Mouse (Mus musculus) limb, embryonic 14.5 days (tissue): ENCODE data around the gene Rapsn. TPM values are rescaled to one million over a fixed set of nuclear protein-coding genes. Genes with fewer than 3 reads are reported as not detected.
"Not testable (repeated sequence)": the region's sequence is repeated elsewhere in the genome, so short reads cannot be mapped to it uniquely, and the experiment has no call there.

Experiments used
- ATAC-seq: fragments of 200-750 bp; cut with Nextera tagmentation; 2 replicates; pipeline ENCODE4 v1.8.0; 2017; ENCODE audit warnings: low read depth, moderate number of reproducible peaks, moderate TSS enrichment; ENCODE audit not compliant: low FRiP score
- DNase-seq: peaks from one replicate; pipeline ENCODE4 v3.0.0-alpha.2; 2015; ENCODE audit warnings: low spot score
- H3K27ac ChIP-seq: fragments of 300-500 bp; sonication (generic); replicated peaks from 2 replicates; pipeline ENCODE4 v1.5.1; 2014; ENCODE audit warnings: low read depth, mild to moderate bottlenecking, low read length, moderate library complexity, mixed read lengths
- H3K27me3 ChIP-seq: fragments of 300-500 bp; sonication (generic); 2 replicates; pipeline ENCODE4 v1.6.1; 2014; ENCODE audit warnings: low read length, mixed read lengths; ENCODE audit not compliant: control insufficient read depth, insufficient read depth
- H3K36me3 ChIP-seq: fragments of 300-500 bp; sonication (generic); 2 replicates; pipeline ENCODE4 v1.6.1; 2014; ENCODE audit warnings: mild to moderate bottlenecking, low read length, moderate library complexity, mixed read lengths; ENCODE audit not compliant: control insufficient read depth, insufficient read depth
- H3K4me1 ChIP-seq: fragments of 300-500 bp; sonication (generic); 2 replicates; pipeline ENCODE4 v1.6.1; 2014; ENCODE audit warnings: antibody characterized with exemption, low read length, mixed read lengths; ENCODE audit not compliant: control insufficient read depth, insufficient read depth
- H3K4me2 ChIP-seq: fragments of 300-500 bp; sonication (generic); replicated peaks from 2 replicates; pipeline ENCODE4 v1.6.1; 2014; ENCODE audit warnings: low read depth, mild to moderate bottlenecking, low read length, moderate library complexity; ENCODE audit not compliant: severe bottlenecking
- H3K4me3 ChIP-seq: fragments of 300-500 bp; sonication (generic); replicated peaks from 2 replicates; pipeline ENCODE4 v1.5.1; 2014; ENCODE audit warnings: low read length
- H3K9ac ChIP-seq: fragments of 300-500 bp; sonication (generic); 2 replicates; pipeline ENCODE4 v1.6.1; 2014; ENCODE audit warnings: mild to moderate bottlenecking, low read depth, low read length, moderate library complexity; ENCODE audit not compliant: severe bottlenecking
- H3K9me3 ChIP-seq: fragments of 300-500 bp; sonication (generic); 2 replicates; pipeline ENCODE4 v1.6.1; 2016; ENCODE audit warnings: low read length; ENCODE audit not compliant: control insufficient read depth
- POLR2A ChIP-seq: fragments of 200-500 bp; IDR thresholded peaks from 2 replicates; pipeline ENCODE4 v1.8.0; 2012; ENCODE audit warnings: inconsistent platforms, mild to moderate bottlenecking, moderate library complexity, borderline replicate concordance; ENCODE audit not compliant: insufficient read depth, insufficient read length; ENCODE audit errors: extremely low read depth
- WGBS: fragments of 180-500 bp; shearing (Covaris S2); extraction: QIAGEN DNeasy Blood & Tissue Kit; methylation state at CpG from one replicate; pipeline ENCODE4 v1.1.7; 2014; 5-methylcytosine and 5-hydroxymethylcytosine counted together
- polyA plus RNA-seq, 2 experiments: library from polyadenylated mRNA; depleted of rRNA in 1 of 2; stranded (reverse) in 1 of 2; unstranded in 1 of 2; fragments of >200 nt; fragmentation: Nextera tagmentation in 1 of 2; extraction: Ambion mirVana in 1 of 2; gene quantifications; 2 replicates each; pipeline versions ENCODE4 v1.2.1 to v1.2.3; 2012 to 2014

Gene Rapsn
- polyA plus RNA-seq, 2 experiments: 24.9 to 26.5 TPM

GRCm38 (mm10) chr2:91042651-91043398 lies 7.4 kb downstream of the Rapsn start:
- H3K9ac ChIP-seq: no peak overlapping the region
- no peaks in the 10 kb centered on the region for H3K27me3 ChIP-seq
- H3K4me2 ChIP-seq: no peak overlapping the region
- no peak for DNase-seq
- no peak overlapping the region for H3K27ac ChIP-seq
- H3K36me3 ChIP-seq: no peaks in the 10 kb centered on the region
- no peaks in the 10 kb centered on the region for H3K4me1 ChIP-seq
- no peaks in the 10 kb centered on the region for H3K9me3 ChIP-seq
- ATAC-seq: no peak
- WGBS: 72% methylated on average over 20 of the region's 21 CpGs
- no peak overlapping the region for H3K4me3 ChIP-seq
- TF ChIP-seq POLR2A: no peak

GRCm38 (mm10) chr2:91044727-91045126 lies 9.3 kb downstream of the Rapsn start:
- H3K9ac ChIP-seq: no peak overlapping the region

GRCm38 (mm10) chr2:91045805-91046204 lies 10.4 kb downstream of the Rapsn start:
- not testable (repeated sequence) for H3K27ac ChIP-seq, ATAC-seq
- WGBS: 76% methylated on average over 1 of the region's 1 CpGs

More at GRCm38 (mm10) chr2:91044727-91045126, 9.3 kb downstream of the Rapsn start:
- no peak for ATAC-seq
- no peak for DNase-seq
- Histone ChIP-seq H3K27me3 (no peaks in the 10 kb centered on the region), H3K4me3 (no peak overlapping the region), H3K36me3 (no peaks in the 10 kb centered on the region), H3K4me1 (no peaks in the 10 kb centered on the region), H3K27ac (no peak overlapping the region), H3K9me3 (no peaks in the 10 kb centered on the region), H3K4me2 (no peak overlapping the region)
- 79% methylated on average over 13 of the region's 13 CpGs for WGBS
- TF ChIP-seq POLR2A: no peak

GRCm38 (mm10) chr2:91047359-91047758 lies 11.9 kb downstream of the Rapsn start:
- Histone ChIP-seq H3K27me3 (no peaks in the 10 kb centered on the region), H3K36me3 (no peaks in the 10 kb centered on the region; the same call in 1 of the 2 replicates), H3K4me3 (no peak overlapping the region), H3K4me2 (no peak overlapping the region), H3K4me1 (no peaks in the 10 kb centered on the region), H3K9me3 (no peaks in the 10 kb centered on the region), H3K9ac (no peak overlapping the region), H3K27ac (no peak overlapping the region)
- no peak for TF ChIP-seq POLR2A
- DNase-seq (no peak), ATAC-seq (no peak)
- 31% methylated on average over 9 of the region's 9 CpGs for WGBS

More at GRCm38 (mm10) chr2:91045805-91046204, 10.4 kb downstream of the Rapsn start:
- H3K9me3 ChIP-seq, H3K4me1 ChIP-seq, H3K9ac ChIP-seq, H3K4me3 ChIP-seq, DNase-seq, H3K36me3 ChIP-seq, H3K4me2 ChIP-seq, H3K27me3 ChIP-seq: not testable (repeated sequence)

- no peak for TF ChIP-seq POLR2A
- no peaks in the 10 kb centered on the region for H3K9me3 ChIP-seq
- no peaks in the 10 kb centered on the region for H3K27me3 ChIP-seq
- ATAC-seq: no peak
- no peak overlapping the region for H3K9ac ChIP-seq
- H3K36me3 ChIP-seq: peaks cover 20% of the 10 kb centered on the region
- no peak overlapping the region for H3K27ac ChIP-seq
- 80% methylated on average over 3 of the region's 3 CpGs for WGBS
- no peak for DNase-seq
- no peak overlapping the region for H3K4me2 ChIP-seq
- H3K4me3 ChIP-seq: no peak overlapping the region
- H3K4me1 ChIP-seq: peaks cover 9% of the 10 kb centered on the region
These were observed 16.5 kb downstream of the Rapsn start for GRCm38 (mm10) chr2:91051917-91052316.
